Mouse (Mus musculus) heart, embryonic 12.5 days (tissue): ENCODE results near the gene Boc. TPM values are rescaled to one million over a fixed set of nuclear protein-coding genes. Genes with fewer than 3 reads are reported as not detected.
A peak's percentile ranks its signal among the peaks of the same experiment; 100 is the strongest.

ENCODE experiments used
- ATAC-seq: fragments of 200-750 bp; cut with Nextera tagmentation; 2 replicates; pipeline ENCODE4 v1.8.0; 2017; ENCODE audit warnings: moderate TSS enrichment, moderate library complexity; ENCODE audit not compliant: insufficient number of reproducible peaks, low FRiP score
- H3K27ac ChIP-seq: fragments of 300-500 bp; sonication (generic); 2 replicates; pipeline ENCODE4 v1.5.1; 2016; ENCODE audit warnings: mild to moderate bottlenecking, moderate library complexity; ENCODE audit not compliant: poor library complexity, severe bottlenecking
- H3K27me3 ChIP-seq: fragments of 300-500 bp; sonication (generic); replicated peaks from 2 replicates; pipeline ENCODE4 v1.6.1; 2016; ENCODE audit warnings: mild to moderate bottlenecking, moderate library complexity
- H3K36me3 ChIP-seq: fragments of 300-500 bp; sonication (generic); 2 replicates; pipeline ENCODE4 v1.6.1; 2016; ENCODE audit warnings: mild to moderate bottlenecking, moderate library complexity
- H3K4me1 ChIP-seq: fragments of 300-500 bp; sonication (generic); replicated peaks from 2 replicates; pipeline ENCODE4 v1.6.1; 2016; ENCODE audit warnings: mild to moderate bottlenecking
- H3K4me2 ChIP-seq: fragments of 300-500 bp; sonication (generic); 2 replicates; pipeline ENCODE4 v1.6.1; 2016; ENCODE audit warnings: mild to moderate bottlenecking, moderate library complexity
- H3K4me3 ChIP-seq: fragments of 300-500 bp; sonication (generic); 2 replicates; pipeline ENCODE4 v1.5.1; 2016; ENCODE audit warnings: mild to moderate bottlenecking
- H3K9ac ChIP-seq: fragments of 300-500 bp; sonication (generic); 2 replicates; pipeline ENCODE4 v1.6.1; 2016; ENCODE audit warnings: mild to moderate bottlenecking, moderate library complexity
- H3K9me3 ChIP-seq: fragments of 300-500 bp; sonication (generic); replicated peaks from 2 replicates; pipeline ENCODE4 v1.6.1; 2016; ENCODE audit warnings: mild to moderate bottlenecking, moderate library complexity
- WGBS: fragments of 180-500 bp; shearing (Covaris S2); methylation state at CpG from one replicate; pipeline ENCODE4 v1.1.7; 2016; 5-methylcytosine and 5-hydroxymethylcytosine counted together
- polyA plus RNA-seq: library from polyadenylated mRNA; unstranded; fragments of >200 nt; fragmentation: Nextera tagmentation; extraction: Ambion mirVana; gene quantifications from 2 replicates; pipeline ENCODE4 v1.2.1, GENCODE M21; 2016

Gene Boc
- polyA plus RNA-seq, 1 experiment from 2014 or later = 7.9 TPM

GRCm38 (mm10) chr16:44565328-44566210 is 6.9 kb upstream of the Boc start:
- H3K4me2 ChIP-seq = peak overlapping the region; percentile 6; the same call in 1 of the 2 replicates
- no peak overlapping the region for H3K27ac ChIP-seq
- 50% methylated on average over 22 of the region's 22 CpGs for WGBS
- no peaks in the 10 kb centered on the region for H3K36me3 ChIP-seq
- no peak overlapping the region for H3K9ac ChIP-seq
- H3K4me1 ChIP-seq = no peaks in the 10 kb centered on the region
- H3K4me3 ChIP-seq = no peak overlapping the region
- no peaks in the 10 kb centered on the region for H3K27me3 ChIP-seq
- peaks cover 3% of the 10 kb centered on the region; the same call in 1 of the 2 replicates for H3K9me3 ChIP-seq
- no peak for ATAC-seq

DNA sequence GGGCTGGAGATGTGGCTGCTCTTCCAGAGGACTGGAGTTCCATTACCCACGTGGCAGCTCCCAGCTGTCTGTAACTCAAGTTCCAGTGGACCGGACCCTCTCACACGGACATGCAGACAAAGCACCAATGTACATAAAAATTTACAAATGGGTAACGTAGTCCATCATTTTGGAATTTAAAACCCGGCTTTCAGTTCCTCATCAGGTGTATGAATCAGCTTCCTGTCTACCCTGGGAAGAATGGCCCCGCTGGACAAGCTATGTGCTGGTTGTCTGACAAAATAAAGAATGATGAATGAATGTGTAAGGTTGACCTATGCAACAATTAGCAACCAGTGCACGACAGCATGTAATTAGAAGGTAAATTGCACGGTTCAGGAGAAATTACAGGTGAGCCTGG is 5.7 kb upstream of the Boc start:
- no peaks in the 10 kb centered on the region for H3K36me3 ChIP-seq
- H3K4me2 ChIP-seq = no peak overlapping the region
- WGBS = 76% methylated on average over 8 of the region's 8 CpGs
- H3K27ac ChIP-seq = no peak overlapping the region
- H3K9me3 ChIP-seq = no peaks in the 10 kb centered on the region
- no peaks in the 10 kb centered on the region for H3K27me3 ChIP-seq
- H3K4me1 ChIP-seq = 0 out of 2 replicates have a peak, but pooled peaks cover under 1% of the 10 kb centered on the region
- no peak for ATAC-seq
- no peak overlapping the region for H3K4me3 ChIP-seq
- no peak overlapping the region for H3K9ac ChIP-seq

DNA sequence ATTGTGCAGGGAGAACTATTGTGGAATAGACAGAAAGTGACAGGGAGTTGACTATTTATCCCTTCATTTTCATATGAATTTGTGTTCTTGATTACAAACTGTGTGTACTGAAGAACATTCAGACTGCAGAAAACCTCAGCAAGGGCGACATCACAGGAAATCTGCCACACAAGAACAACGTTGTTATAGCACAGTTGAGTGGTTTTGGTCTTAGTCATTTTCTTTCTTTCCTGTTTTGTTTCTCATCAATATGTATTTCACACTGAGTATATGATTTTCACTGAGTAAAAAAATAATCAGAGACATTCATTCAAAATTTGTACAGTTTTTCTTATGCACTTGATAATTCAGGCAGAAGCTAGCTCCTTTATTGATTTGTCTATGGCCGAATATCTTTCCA is 3.4 kb upstream of the Boc start:
- H3K36me3 ChIP-seq = no peaks in the 10 kb centered on the region
- 72% methylated on average over 3 of the region's 3 CpGs for WGBS
- no peak overlapping the region for H3K27ac ChIP-seq
- ATAC-seq = no peak
- H3K4me3 ChIP-seq = no peak overlapping the region
- H3K4me1 ChIP-seq = peaks cover 6% of the 10 kb centered on the region; the same call in 1 of the 2 replicates
- no peak overlapping the region for H3K9ac ChIP-seq
- no peaks in the 10 kb centered on the region for H3K27me3 ChIP-seq
- H3K4me2 ChIP-seq = no peak overlapping the region
- no peaks in the 10 kb centered on the region for H3K9me3 ChIP-seq

- H3K27me3 ChIP-seq = no peaks in the 10 kb centered on the region
- H3K4me2 ChIP-seq = no peak overlapping the region
- WGBS = 34% methylated on average over 1 of the region's 1 CpGs
- no peak overlapping the region for H3K4me3 ChIP-seq
- no peak overlapping the region for H3K9ac ChIP-seq
- no peak for ATAC-seq
- H3K36me3 ChIP-seq = no peaks in the 10 kb centered on the region
- H3K4me1 ChIP-seq = peaks cover 6% of the 10 kb centered on the region; the same call in 1 of the 2 replicates
- H3K27ac ChIP-seq = no peak overlapping the region
- H3K9me3 ChIP-seq = no peaks in the 10 kb centered on the region
Measured at GRCm38 (mm10) chr16:44560214-44560613, 1.5 kb upstream of the Boc start.

DNA sequence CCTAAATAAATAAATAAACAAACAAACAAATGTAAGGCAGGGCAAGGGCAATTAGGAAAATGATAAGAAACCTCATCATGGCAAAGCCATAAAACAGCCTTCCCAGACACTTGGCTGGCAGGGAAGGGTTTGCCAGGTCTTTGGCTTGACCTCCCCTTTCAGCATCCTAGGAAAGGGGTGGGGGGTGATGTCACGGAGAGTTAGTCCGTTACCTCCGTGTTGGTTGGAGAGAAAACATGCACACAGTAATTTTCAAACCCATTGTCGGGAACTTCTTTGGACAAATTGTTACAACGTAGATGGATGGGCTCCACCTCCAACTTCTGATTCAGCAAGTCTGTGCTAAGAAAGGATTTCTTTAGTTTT is 616 bp upstream of the Boc start:
- Histone ChIP-seq H3K27me3 (no peaks in the 10 kb centered on the region), H3K27ac (no peak overlapping the region), H3K36me3 (no peaks in the 10 kb centered on the region), H3K4me1 (peaks cover 6% of the 10 kb centered on the region), H3K9me3 (no peaks in the 10 kb centered on the region), H3K4me3 (peak overlapping the region; percentile 63; the same call in 1 of the 2 replicates), H3K4me2 (peak overlapping the region; percentile 85), H3K9ac (no peak overlapping the region)
- no peak for ATAC-seq
- 25% methylated on average over 5 of the region's 5 CpGs for WGBS

DNA sequence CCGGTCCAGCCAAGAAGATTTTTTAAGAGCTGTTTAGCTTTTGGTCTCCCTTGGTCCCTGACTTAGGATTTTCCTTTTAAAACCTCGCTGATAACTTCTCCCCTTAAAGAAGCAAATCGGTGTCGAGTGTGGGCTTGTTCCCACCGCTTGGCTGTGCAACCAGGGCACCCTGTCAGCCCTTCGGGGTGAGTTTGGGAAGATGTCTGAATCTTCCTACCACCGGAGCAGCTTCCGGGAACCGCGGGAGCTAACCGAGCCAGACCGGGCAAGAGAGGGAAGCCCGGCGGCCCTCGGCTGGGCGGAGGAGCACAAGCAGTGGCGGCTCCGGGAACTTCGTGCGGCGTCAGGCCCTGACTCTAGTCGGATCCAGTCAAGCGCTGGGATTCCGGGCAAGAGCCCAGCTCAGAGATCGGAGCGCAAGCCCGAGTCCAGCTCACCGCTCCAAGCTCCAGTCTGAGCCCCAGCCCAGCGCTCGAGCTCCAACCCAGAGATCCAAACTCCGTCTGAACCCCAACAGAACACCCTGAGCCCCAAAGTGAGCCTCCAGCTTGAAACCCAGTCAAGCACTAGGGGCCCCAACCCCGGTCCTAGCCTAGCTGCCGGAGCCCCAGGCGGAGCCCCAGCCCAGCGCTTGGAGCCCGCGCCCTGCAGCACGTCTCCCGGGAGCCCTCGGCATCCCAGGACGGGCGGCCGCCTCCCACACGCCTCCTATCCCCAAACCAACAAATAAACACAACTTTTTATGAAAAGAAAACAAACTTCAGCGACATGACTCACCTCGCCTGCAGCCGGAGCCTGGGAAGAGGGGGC is 831 bp downstream of the Boc start:
- H3K27me3 ChIP-seq = no peaks in the 10 kb centered on the region
- H3K36me3 ChIP-seq = no peaks in the 10 kb centered on the region
- peak overlapping the region; percentile 85 for H3K4me2 ChIP-seq
- H3K4me3 ChIP-seq = peak overlapping the region; percentile 63
- peak; percentile 75 for ATAC-seq
- under 1% methylated on average over 47 of the region's 47 CpGs for WGBS
- H3K4me1 ChIP-seq = peaks cover 6% of the 10 kb centered on the region
- H3K9me3 ChIP-seq = no peaks in the 10 kb centered on the region
- peak overlapping the region; percentile 87 for H3K9ac ChIP-seq
- H3K27ac ChIP-seq = peak overlapping the region; percentile 85

DNA sequence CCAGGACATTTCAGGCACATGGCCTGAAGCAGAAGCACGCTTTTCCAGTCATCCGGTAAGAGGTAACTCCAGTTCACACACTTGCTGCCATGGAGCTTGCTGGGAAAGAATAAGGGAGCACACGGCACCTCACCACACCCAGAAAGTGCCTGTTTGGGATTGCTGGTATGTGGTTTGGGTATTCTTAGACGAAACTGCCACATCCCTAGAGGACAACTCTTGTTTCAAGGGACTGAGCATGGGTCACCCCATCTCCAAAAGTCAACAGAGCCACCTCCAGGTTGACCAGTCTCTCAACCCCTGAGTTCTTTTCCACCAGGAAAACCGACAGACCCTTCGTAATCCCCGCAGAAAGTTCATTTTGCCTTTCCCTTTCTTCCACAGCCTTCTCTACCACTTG is 1.6 kb downstream of the Boc start:
- peak overlapping the region; percentile 63 for H3K4me3 ChIP-seq
- ATAC-seq = no peak
- 56% methylated on average over 7 of the region's 7 CpGs for WGBS
- no peak overlapping the region for H3K27ac ChIP-seq
- H3K27me3 ChIP-seq = no peaks in the 10 kb centered on the region
- H3K36me3 ChIP-seq = no peaks in the 10 kb centered on the region
- no peaks in the 10 kb centered on the region for H3K9me3 ChIP-seq
- H3K4me2 ChIP-seq = peak overlapping the region; percentile 85
- peaks cover 9% of the 10 kb centered on the region for H3K4me1 ChIP-seq
- 0 out of 2 replicates have a peak overlapping the region, but pooled peaks have one; percentile 7 for H3K9ac ChIP-seq

DNA sequence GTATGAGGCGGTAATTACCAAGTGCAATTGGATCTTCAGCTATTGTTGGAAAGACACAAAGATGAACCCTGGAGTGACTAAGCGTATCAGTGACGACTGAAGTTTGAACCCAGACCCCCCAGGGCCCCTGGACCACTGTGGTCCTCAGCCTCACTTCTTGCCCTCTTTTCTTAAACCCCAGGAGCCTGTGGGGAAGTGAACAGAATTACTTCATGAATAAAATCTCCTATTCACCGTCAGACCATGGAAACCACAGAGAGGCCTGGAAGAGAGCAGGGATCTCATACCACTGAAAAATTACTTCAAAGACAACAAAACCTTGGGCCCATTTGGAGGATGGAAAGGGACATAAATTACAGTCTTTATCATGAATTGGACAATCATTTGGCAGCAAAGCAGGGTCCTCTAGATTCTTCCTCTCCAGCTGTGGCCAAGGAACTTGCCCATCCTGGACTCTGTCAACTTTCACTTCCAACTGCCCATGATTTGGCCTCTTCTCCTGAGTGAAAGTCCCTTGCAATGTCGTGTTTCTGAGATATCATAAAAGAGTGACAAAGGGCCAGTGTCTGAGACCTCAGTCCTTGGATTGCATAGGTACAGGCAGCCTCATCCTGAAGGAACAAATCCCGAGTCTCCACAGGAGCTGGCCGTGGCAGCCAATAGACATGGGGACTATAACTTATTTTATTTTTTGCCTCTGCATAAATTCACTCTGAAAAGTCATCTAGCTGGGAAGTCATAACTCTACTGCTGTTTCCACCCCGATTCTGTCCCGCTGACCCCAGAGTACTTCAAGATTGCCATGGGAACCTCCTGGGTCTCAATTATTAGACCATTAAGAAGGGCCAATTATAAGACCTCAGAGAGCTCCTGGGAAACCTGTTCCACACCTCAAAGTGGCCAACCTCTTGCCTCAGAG is 2.6 kb downstream of the Boc start:
- WGBS = 69% methylated on average over 9 of the region's 9 CpGs
- H3K36me3 ChIP-seq = no peaks in the 10 kb centered on the region
- no peak for ATAC-seq
- H3K27ac ChIP-seq = no peak overlapping the region
- peak overlapping the region; percentile 85 for H3K4me2 ChIP-seq
- no peaks in the 10 kb centered on the region for H3K27me3 ChIP-seq
- peak overlapping the region; percentile 63 for H3K4me3 ChIP-seq
- no peaks in the 10 kb centered on the region for H3K9me3 ChIP-seq
- peaks cover 13% of the 10 kb centered on the region for H3K4me1 ChIP-seq
- H3K9ac ChIP-seq = no peak overlapping the region

- H3K36me3 ChIP-seq = no peaks in the 10 kb centered on the region
- WGBS = 71% methylated on average over 8 of the region's 8 CpGs
- H3K9me3 ChIP-seq = no peaks in the 10 kb centered on the region
- H3K9ac ChIP-seq = no peak overlapping the region
- H3K27me3 ChIP-seq = no peaks in the 10 kb centered on the region
- H3K4me3 ChIP-seq = no peak overlapping the region
- peaks cover 25% of the 10 kb centered on the region for H3K4me1 ChIP-seq
- no peak overlapping the region for H3K4me2 ChIP-seq
- ATAC-seq = no peak
- no peak overlapping the region for H3K27ac ChIP-seq
Measured at GRCm38 (mm10) chr16:44553861-44554260, 4.8 kb downstream of the Boc start.

DNA sequence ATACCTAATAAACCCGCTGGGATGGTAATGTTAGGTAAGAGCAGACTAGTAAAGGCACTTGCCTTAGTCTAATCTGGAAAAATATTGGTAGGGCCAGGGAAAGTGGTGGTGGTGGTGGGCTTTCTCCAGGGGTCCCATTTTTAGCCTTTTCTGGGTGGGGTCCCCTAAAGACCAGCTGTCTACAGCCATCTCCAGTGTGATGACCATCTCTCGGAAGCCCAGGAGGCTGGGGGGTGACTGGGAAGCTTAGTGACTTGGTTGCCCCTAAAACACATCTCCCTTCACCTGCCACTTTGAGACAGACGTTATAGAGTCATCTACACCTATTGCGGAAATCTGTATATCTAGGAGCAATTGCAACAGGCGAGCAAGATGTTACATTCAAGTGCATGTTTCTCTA is 6.0 kb downstream of the Boc start:
- Histone ChIP-seq H3K4me2 (no peak overlapping the region), H3K36me3 (no peaks in the 10 kb centered on the region), H3K27ac (no peak overlapping the region), H3K4me3 (no peak overlapping the region), H3K9ac (no peak overlapping the region), H3K27me3 (no peaks in the 10 kb centered on the region), H3K9me3 (no peaks in the 10 kb centered on the region), H3K4me1 (peaks cover 24% of the 10 kb centered on the region)
- 84% methylated on average over 5 of the region's 5 CpGs for WGBS
- no peak for ATAC-seq
